ENCODE assay signal across 13 mouse cellular contexts in the genomic region with DNA sequence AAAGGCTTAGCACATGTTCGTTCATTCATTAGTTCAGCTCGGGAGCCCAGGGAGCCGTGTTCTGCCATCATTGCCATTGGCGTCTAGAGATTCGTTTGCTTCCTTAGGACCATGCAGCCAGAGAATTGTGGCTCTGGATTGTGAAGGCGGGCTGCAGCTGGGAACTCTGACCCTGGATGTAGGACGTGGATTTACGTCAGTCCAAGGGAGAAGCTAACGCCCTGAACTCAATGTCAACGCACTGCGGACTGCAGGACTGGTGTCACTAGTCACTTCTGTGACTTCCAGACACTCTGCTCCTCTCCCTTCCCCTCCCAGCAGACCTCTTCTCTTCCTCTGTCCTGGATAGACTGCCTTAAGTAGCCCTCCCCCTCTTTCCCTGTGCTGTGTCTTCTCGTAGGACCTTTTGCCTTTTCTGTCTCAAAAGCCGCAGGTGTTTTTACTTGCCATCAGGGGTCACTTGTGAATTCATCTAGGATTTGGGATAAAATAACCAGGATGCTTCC. TPM values are rescaled to one million over a fixed set of nuclear protein-coding genes. Genes with fewer than 3 reads are reported as not detected.
DNase-seq lines count a peak whose midpoint lies in the region; ATAC-seq and TF ChIP-seq lines count a peak whose summit lies in the region.
"Had no signal": no experiment of that assay in that cellular context is flagged by ENCODE, and none has a peak within 500 bp of the region (broad histone marks: within the 10 kb centered on the region; RNA-seq: fewer than 3 reads in every experiment).

No protein-coding gene starts in this region.

- no peak for TF ChIP-seq CTCF in E14TG2a.4 (conservative IDR thresholded peaks at IDR 0.05; ENCODE audit: low read length)
- no peak for TF ChIP-seq CTCF in bone marrow macrophage, adult 2 months (IDR thresholded peaks at IDR 0.05; ENCODE audit: low read depth, low read length)
- TF ChIP-seq CTCF in intestine, postnatal 0 days (IDR thresholded peaks at IDR 0.05; ENCODE audit: low read depth), result no peak
- TF ChIP-seq CTCF in lung, postnatal 0 days (IDR thresholded peaks at IDR 0.05), result no peak

- peaks cover 11% of the 10 kb centered on the region for H3K4me1 ChIP-seq in hindbrain, embryonic 12.5 days
- peaks cover 20% of the 10 kb centered on the region for H3K4me1 ChIP-seq in hindbrain, embryonic 13.5 days (replicated peaks)
- peaks cover 31% of the 10 kb centered on the region for H3K4me1 ChIP-seq in E14TG2a.4 (replicated peaks; ENCODE audit: low read depth, low read length)
- peaks cover 14% of the 10 kb centered on the region for H3K4me1 ChIP-seq in bone marrow macrophage, adult 2 months (ENCODE audit: control insufficient read depth, insufficient read depth, low read length)
- H3K4me1 ChIP-seq in intestine, postnatal 0 days (replicated peaks; ENCODE audit: control insufficient read depth, insufficient read depth, low read length), result peaks cover 19% of the 10 kb centered on the region
- H3K4me1 ChIP-seq in lung, postnatal 0 days (ENCODE audit: insufficient read depth, low read depth, low read length), result peaks cover 5% of the 10 kb centered on the region; the same call in 1 of the 2 replicates

- no peaks in the 10 kb centered on the region for H3K9me3 ChIP-seq in hindbrain, embryonic 12.5 days (replicated peaks)
- no peaks in the 10 kb centered on the region for H3K9me3 ChIP-seq in hindbrain, embryonic 13.5 days
- peaks cover 4% of the 10 kb centered on the region for H3K9me3 ChIP-seq in E14TG2a.4 (ENCODE audit: low read length)
- 0 out of 2 replicates have a peak, but pooled peaks cover 3% of the 10 kb centered on the region for H3K9me3 ChIP-seq in intestine, postnatal 0 days (ENCODE audit: control insufficient read depth)
- H3K9me3 ChIP-seq in lung, postnatal 0 days (ENCODE audit: low read length), result no peaks in the 10 kb centered on the region
- H3K9me3 ChIP-seq: embryonic facial prominence, embryonic 12.5 days had no signal

- peaks cover 13% of the 10 kb centered on the region; the same call in 1 of the 2 replicates for H3K27me3 ChIP-seq in hindbrain, embryonic 12.5 days
- H3K27me3 ChIP-seq in hindbrain, embryonic 13.5 days, result peaks cover 18% of the 10 kb centered on the region
- H3K27me3 ChIP-seq in E14TG2a.4 (ENCODE audit: insufficient read depth, low read length), result peaks cover 36% of the 10 kb centered on the region
- no peaks in the 10 kb centered on the region for H3K27me3 ChIP-seq in intestine, postnatal 0 days (replicated peaks; ENCODE audit: control insufficient read depth, insufficient read depth, low read length)
- H3K27me3 ChIP-seq in lung, postnatal 0 days (replicated peaks; ENCODE audit: insufficient read depth, low read length), result no peaks in the 10 kb centered on the region

- H3K4me2 ChIP-seq in hindbrain, embryonic 12.5 days (replicated peaks), result 0 out of 2 replicates have a peak overlapping the region, but pooled peaks have one; percentile 3
- no peak overlapping the region for H3K4me2 ChIP-seq in hindbrain, embryonic 13.5 days
- peak overlapping the region; percentile 52 for H3K4me2 ChIP-seq in intestine, postnatal 0 days (replicated peaks; ENCODE audit: low read depth)
- H3K4me2 ChIP-seq in lung, postnatal 0 days (replicated peaks; ENCODE audit: low read depth, low read length), result no peak overlapping the region
- H3K4me2 ChIP-seq: embryonic facial prominence, embryonic 12.5 days had no signal

- no peak for ATAC-seq in hindbrain, embryonic 12.5 days (ENCODE audit: low FRiP score)
- no peak for ATAC-seq in hindbrain, embryonic 13.5 days (ENCODE audit: low FRiP score)
- ATAC-seq in intestine, postnatal 0 days, result no peak
- no peak for ATAC-seq in lung, postnatal 0 days

- DNase-seq in thymus, postnatal 36 days, result no peak
- DNase-seq in lung, postnatal 0 days (ENCODE audit: low spot score), result no peak
- DNase-seq in adrenal gland, postnatal 36 days, result no peak
- DNase-seq: cerebellum, adult 9-11 months; kidney, adult 2 months; thymus, adult 18-20 months had no signal

- no peak overlapping the region for H3K4me3 ChIP-seq in hindbrain, embryonic 12.5 days
- H3K4me3 ChIP-seq in hindbrain, embryonic 13.5 days, result no peak overlapping the region
- H3K4me3 ChIP-seq in E14TG2a.4 (replicated peaks; ENCODE audit: low read length), result peak overlapping the region; percentile 65; the same call in 1 of the 2 replicates
- H3K4me3 ChIP-seq in bone marrow macrophage, adult 2 months (ENCODE audit: insufficient read depth, low read length), result peak overlapping the region; percentile 23
- no peak overlapping the region for H3K4me3 ChIP-seq in intestine, postnatal 0 days (ENCODE audit: low read depth, low read length)
- no peak overlapping the region for H3K4me3 ChIP-seq in lung, postnatal 0 days (ENCODE audit: low read depth, low read length)
- H3K4me3 ChIP-seq: embryonic facial prominence, embryonic 12.5 days had no signal

- TF ChIP-seq POLR2A in bone marrow macrophage, adult 2 months (IDR thresholded peaks at IDR 0.05; ENCODE audit: borderline replicate concordance, low read depth, low read length), result no peak

- TF ChIP-seq EP300 in lung, postnatal 0 days (IDR thresholded peaks at IDR 0.05), result no peak

- no peak overlapping the region for H3K9ac ChIP-seq in hindbrain, embryonic 12.5 days
- no peak overlapping the region for H3K9ac ChIP-seq in hindbrain, embryonic 13.5 days
- no peak overlapping the region for H3K9ac ChIP-seq in intestine, postnatal 0 days (ENCODE audit: low read depth, low read length)
- no peak overlapping the region for H3K9ac ChIP-seq in lung, postnatal 0 days (replicated peaks; ENCODE audit: low read depth)
- H3K9ac ChIP-seq: embryonic facial prominence, embryonic 12.5 days had no signal

- H3K36me3 ChIP-seq in hindbrain, embryonic 12.5 days, result no peaks in the 10 kb centered on the region
- H3K36me3 ChIP-seq in hindbrain, embryonic 13.5 days, result no peaks in the 10 kb centered on the region
- H3K36me3 ChIP-seq in E14TG2a.4 (ENCODE audit: insufficient read depth, low read length), result no peaks in the 10 kb centered on the region
- H3K36me3 ChIP-seq in intestine, postnatal 0 days (ENCODE audit: control insufficient read depth, insufficient read depth), result no peaks in the 10 kb centered on the region
- no peaks in the 10 kb centered on the region for H3K36me3 ChIP-seq in lung, postnatal 0 days (ENCODE audit: insufficient read depth, low read length)
- H3K36me3 ChIP-seq: embryonic facial prominence, embryonic 12.5 days had no signal

- no peak overlapping the region for H3K27ac ChIP-seq in hindbrain, embryonic 12.5 days
- H3K27ac ChIP-seq in hindbrain, embryonic 13.5 days, result no peak overlapping the region
- H3K27ac ChIP-seq in bone marrow macrophage, adult 2 months (ENCODE audit: insufficient read depth, low read depth, low read length), result no peak overlapping the region
- peak overlapping the region; percentile 66 for H3K27ac ChIP-seq in intestine, postnatal 0 days (ENCODE audit: low read depth, low read length)
- H3K27ac ChIP-seq in lung, postnatal 0 days (ENCODE audit: low read length), result no peak overlapping the region
- H3K27ac ChIP-seq: embryonic facial prominence, embryonic 12.5 days had no signal

- WGBS in hindbrain, embryonic 12.5 days, result 51% methylated on average over 13 of the region's 13 CpGs
- 49% methylated on average over 13 of the region's 13 CpGs for WGBS in hindbrain, embryonic 13.5 days
- WGBS in intestine, postnatal 0 days, result 50% methylated on average over 13 of the region's 13 CpGs
- WGBS in lung, postnatal 0 days, result 56% methylated on average over 13 of the region's 13 CpGs

RNA-seq across cellular contexts. Expression of gene Capn2, which starts 9.9 kb away (rescaled TPM):
- 136 and 138 TPM in 2 replicates for polyA plus RNA-seq in hindbrain, embryonic 12.5 days (2016; fragmentation: Nextera tagmentation; extraction: Ambion mirVana)
- 85.0 and 85.8 TPM in 2 replicates for polyA plus RNA-seq in hindbrain, embryonic 13.5 days (2015; fragmentation: Nextera tagmentation; extraction: Ambion mirVana)
- polyA plus RNA-seq in bone marrow macrophage, adult 2 months (2012; ENCODE audit: insufficient read depth, insufficient read length, missing spikeins), result 132 and 135 TPM in 2 replicates
- 31.8 and 34.0 TPM in 2 replicates for polyA plus RNA-seq in intestine, postnatal 0 days (2015; fragmentation: Nextera tagmentation; extraction: Ambion mirVana)
- polyA plus RNA-seq in lung, postnatal 0 days (2015; fragmentation: Nextera tagmentation; extraction: Ambion mirVana), result 135 and 149 TPM in 2 replicates
- 10 to 100 TPM; 67.0 to 88.1 TPM for total RNA-seq in adrenal gland, postnatal 36 days (2021)

RNA-seq across cellular contexts. Expression of gene Capn8, which starts 37.5 kb away (rescaled TPM):
- not detected in 2 replicates for polyA plus RNA-seq in hindbrain, embryonic 12.5 days (2016; fragmentation: Nextera tagmentation; extraction: Ambion mirVana)
- polyA plus RNA-seq in hindbrain, embryonic 13.5 days (2015; fragmentation: Nextera tagmentation; extraction: Ambion mirVana), result 0.10 TPM in 2 replicates
- polyA plus RNA-seq in bone marrow macrophage, adult 2 months (2012; ENCODE audit: insufficient read depth, insufficient read length, missing spikeins), result not detected in 2 replicates
- 1.0 and 1.4 TPM in 2 replicates for polyA plus RNA-seq in intestine, postnatal 0 days (2015; fragmentation: Nextera tagmentation; extraction: Ambion mirVana)
- 0.25 and 0.57 TPM in 2 replicates for polyA plus RNA-seq in lung, postnatal 0 days (2015; fragmentation: Nextera tagmentation; extraction: Ambion mirVana)
- under 1 TPM in 1 of 2 experiments, not detected in 1; 0.13 TPM for total RNA-seq in adrenal gland, postnatal 36 days (2021)
- total RNA-seq: layer of hippocampus, postnatal 14 days had no signal

Comparison
In these comparisons a context has a peak if more than half of its experiments do, and no peak if none do; other contexts are left out.
1. H3K4me2 ChIP-seq: peak in hindbrain, embryonic 12.5 days (single experiment) and intestine, postnatal 0 days (single experiment); none in hindbrain, embryonic 13.5 days (single experiment) and lung, postnatal 0 days (single experiment).
2. H3K4me3 ChIP-seq: peak in E14TG2a.4 (single experiment) and bone marrow macrophage, adult 2 months (single experiment); none in hindbrain, embryonic 12.5 days (single experiment), hindbrain, embryonic 13.5 days (single experiment), intestine, postnatal 0 days (single experiment) and lung, postnatal 0 days (single experiment).